Mouse (Mus musculus) bone marrow macrophage, adult 2 months (primary cell): ENCODE data around the gene Ctnna2. TPM values are rescaled to one million over a fixed set of nuclear protein-coding genes. Genes with fewer than 3 reads are reported as not detected.

Experiments
- H3K27ac ChIP-seq: 2 replicates; pipeline ENCODE4 v1.5.1; 2012; ENCODE audit warnings: low read depth, low read length; ENCODE audit not compliant: insufficient read depth
- H3K4me1 ChIP-seq: 2 replicates; pipeline ENCODE4 v1.6.1; 2012; ENCODE audit warnings: low read length; ENCODE audit not compliant: control insufficient read depth, insufficient read depth
- H3K4me3 ChIP-seq: 2 replicates; pipeline ENCODE4 v1.5.1; 2012; ENCODE audit warnings: mild to moderate bottlenecking, low read length, moderate library complexity; ENCODE audit not compliant: insufficient read depth
- CTCF ChIP-seq: IDR thresholded peaks from 2 replicates; pipeline ENCODE4 v1.5.1; 2012; ENCODE audit warnings: low read depth, mild to moderate bottlenecking, low read length, moderate library complexity
- POLR2A ChIP-seq: IDR thresholded peaks from 2 replicates; pipeline ENCODE4 v1.6.1; 2012; ENCODE audit warnings: mild to moderate bottlenecking, low read depth, low read length, borderline replicate concordance
- polyA plus RNA-seq: library from polyadenylated mRNA; stranded (reverse); fragments of >200 nt; gene quantifications from 2 replicates; pipeline ENCODE4 v1.2.4, GENCODE M21; 2012; ENCODE audit not compliant: missing spikeins, insufficient read depth, insufficient read length

The Ctnna2 gene
- polyA plus RNA-seq, 1 experiment, result not detected

- TF ChIP-seq POLR2A (no peak), CTCF (no peak)
- H3K4me3 ChIP-seq, result no peak overlapping the region
- no peak overlapping the region for H3K27ac ChIP-seq
- H3K4me1 ChIP-seq, result no peaks in the 10 kb centered on the region
Observed at GRCm38 (mm10) chr6:77556181-77556580, 423.3 kb downstream of the Ctnna2 start.

GRCm38 (mm10) chr6:77537055-77537807 is 442.3 kb downstream of the Ctnna2 start:
- H3K27ac ChIP-seq, result no peak overlapping the region
- TF ChIP-seq CTCF (no peak), POLR2A (no peak)
- no peak overlapping the region for H3K4me3 ChIP-seq
- H3K4me1 ChIP-seq, result no peaks in the 10 kb centered on the region

- H3K4me3 ChIP-seq, result no peak overlapping the region
- H3K27ac ChIP-seq, result no peak overlapping the region
- TF ChIP-seq CTCF, result no peak
- no peak for TF ChIP-seq POLR2A
- H3K4me1 ChIP-seq, result no peaks in the 10 kb centered on the region
Observed at GRCm38 (mm10) chr6:77527636-77528035, 451.9 kb downstream of the Ctnna2 start.

GRCm38 (mm10) chr6:77521836-77522235 is 457.7 kb downstream of the Ctnna2 start:
- no peak for TF ChIP-seq POLR2A
- TF ChIP-seq CTCF, result no peak
- Histone ChIP-seq H3K4me3 (no peak overlapping the region), H3K27ac (no peak overlapping the region), H3K4me1 (no peaks in the 10 kb centered on the region)

GRCm38 (mm10) chr6:77516515-77516914 is 463.0 kb downstream of the Ctnna2 start:
- no peak overlapping the region for H3K27ac ChIP-seq
- TF ChIP-seq CTCF (no peak), POLR2A (no peak)
- no peak overlapping the region for H3K4me3 ChIP-seq
- H3K4me1 ChIP-seq, result no peaks in the 10 kb centered on the region

GRCm38 (mm10) chr6:77511805-77512204 is 467.7 kb downstream of the Ctnna2 start:
- H3K27ac ChIP-seq, result no peak overlapping the region
- H3K4me1 ChIP-seq, result no peaks in the 10 kb centered on the region
- no peak overlapping the region for H3K4me3 ChIP-seq
- TF ChIP-seq CTCF, result no peak
- no peak for TF ChIP-seq POLR2A

GRCm38 (mm10) chr6:77491721-77492120 is 487.8 kb downstream of the Ctnna2 start:
- no peak for TF ChIP-seq POLR2A
- no peak for TF ChIP-seq CTCF
- Histone ChIP-seq H3K27ac (no peak overlapping the region), H3K4me1 (no peaks in the 10 kb centered on the region), H3K4me3 (no peak overlapping the region)

- Histone ChIP-seq H3K27ac (no peak overlapping the region), H3K4me1 (no peaks in the 10 kb centered on the region), H3K4me3 (no peak overlapping the region)
- no peak for TF ChIP-seq CTCF
- TF ChIP-seq POLR2A, result no peak
Observed at GRCm38 (mm10) chr6:77486658-77487057, 492.8 kb downstream of the Ctnna2 start.

GRCm38 (mm10) chr6:77482081-77482480 is 497.4 kb downstream of the Ctnna2 start:
- no peak overlapping the region for H3K27ac ChIP-seq
- TF ChIP-seq POLR2A (no peak), CTCF (no peak)
- H3K4me3 ChIP-seq, result no peak overlapping the region
- H3K4me1 ChIP-seq, result no peaks in the 10 kb centered on the region

GRCm38 (mm10) chr6:77475354-77475753 is 504.1 kb downstream of the Ctnna2 start:
- no peak for TF ChIP-seq CTCF
- no peak for TF ChIP-seq POLR2A
- Histone ChIP-seq H3K27ac (no peak overlapping the region), H3K4me1 (no peaks in the 10 kb centered on the region), H3K4me3 (no peak overlapping the region)
